Mouse (Mus musculus) urinary bladder, postnatal 36 days (tissue): ENCODE measurements around the gene Heatr6.

Source experiments
- DNase-seq, 2 experiments: peaks; one replicate each; pipeline ENCODE4 v3.0.0; 2022; ENCODE audit warnings: low spot score in 2 of 2, mixed read lengths in 1 of 2

The Heatr6 gene

DNA sequence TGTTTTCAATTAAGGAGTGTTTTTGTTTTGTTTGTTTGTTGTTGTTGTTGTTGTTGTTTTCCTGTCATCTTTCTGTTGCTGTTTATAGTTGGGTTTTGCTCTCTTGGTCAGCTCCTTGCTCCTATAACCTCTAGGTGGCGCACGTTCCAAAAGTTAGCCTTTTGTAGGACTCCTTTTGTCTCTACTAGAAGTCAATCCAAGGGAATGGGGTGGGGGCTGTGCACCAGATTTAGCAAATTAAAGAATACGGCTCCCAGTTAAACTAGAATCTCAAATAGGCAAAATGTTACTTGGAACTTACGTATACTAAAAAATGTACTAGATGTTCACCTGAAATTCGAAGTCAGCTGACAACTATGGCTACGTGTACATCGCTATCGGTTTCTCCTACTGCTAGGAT lies 48.7 kb downstream of the Heatr6 start:
- DNase-seq = no peak

DNA sequence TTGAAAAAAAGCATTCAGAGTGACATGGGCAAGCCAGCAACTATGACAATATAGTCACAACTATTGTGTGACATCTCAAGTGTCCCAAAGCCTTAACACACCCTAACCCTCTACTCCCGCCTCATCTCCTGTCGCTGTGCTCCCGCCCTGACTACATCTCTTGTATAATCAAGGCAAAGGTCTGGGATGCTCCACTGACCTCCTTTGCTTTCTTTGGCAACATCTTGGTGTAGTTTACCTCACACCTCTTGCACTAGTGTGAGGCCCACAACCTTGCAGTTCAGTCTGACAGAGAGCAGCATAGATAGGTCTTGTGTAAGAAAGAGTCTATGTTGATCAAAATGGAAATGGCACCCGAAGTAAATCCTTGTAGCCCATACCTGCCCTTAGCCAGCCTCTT lies 49.1 kb downstream of the Heatr6 start:
- DNase-seq = no peak

DNA sequence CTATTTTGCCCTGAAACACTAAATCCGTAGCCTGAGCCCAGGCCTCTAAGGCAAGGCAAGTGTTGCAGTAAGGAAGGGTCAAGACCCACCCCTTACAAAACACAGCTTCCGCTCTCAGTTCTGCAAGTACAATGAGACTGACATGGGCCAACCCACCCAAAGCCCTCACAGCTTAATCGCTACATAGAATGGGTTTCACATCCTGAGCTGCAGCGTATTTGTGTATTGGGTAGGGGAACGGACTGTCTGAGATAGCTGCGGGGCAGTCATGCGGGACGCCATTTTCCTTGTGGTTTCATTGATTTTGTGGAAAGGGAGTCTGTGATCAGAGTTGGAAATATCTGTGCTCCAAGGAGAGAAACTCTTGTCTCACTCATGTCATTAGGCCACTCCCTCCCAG lies 56.9 kb downstream of the Heatr6 start:
- no peak for DNase-seq

DNA sequence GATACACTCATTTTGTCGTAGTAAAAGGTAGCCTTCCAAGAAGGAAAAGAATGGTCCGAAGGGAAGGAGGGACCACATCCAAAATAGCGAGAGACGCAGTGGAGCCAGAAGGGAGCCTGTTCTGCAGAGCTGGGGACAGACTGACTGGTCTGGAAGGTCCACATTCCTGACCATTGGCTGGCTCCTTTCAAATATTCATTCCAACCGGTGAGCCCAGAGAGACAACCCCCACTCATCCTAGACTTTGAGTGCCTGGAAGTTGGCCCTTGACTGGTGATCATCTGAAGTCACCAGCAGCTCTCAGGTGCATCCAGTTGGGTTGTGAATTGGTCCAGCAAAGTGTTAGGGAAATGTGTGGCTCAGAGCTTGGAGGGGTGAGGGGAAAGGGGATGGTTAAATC lies 61.7 kb downstream of the Heatr6 start:
- DNase-seq = peak in 1 of 2 experiments; percentile 7

DNA sequence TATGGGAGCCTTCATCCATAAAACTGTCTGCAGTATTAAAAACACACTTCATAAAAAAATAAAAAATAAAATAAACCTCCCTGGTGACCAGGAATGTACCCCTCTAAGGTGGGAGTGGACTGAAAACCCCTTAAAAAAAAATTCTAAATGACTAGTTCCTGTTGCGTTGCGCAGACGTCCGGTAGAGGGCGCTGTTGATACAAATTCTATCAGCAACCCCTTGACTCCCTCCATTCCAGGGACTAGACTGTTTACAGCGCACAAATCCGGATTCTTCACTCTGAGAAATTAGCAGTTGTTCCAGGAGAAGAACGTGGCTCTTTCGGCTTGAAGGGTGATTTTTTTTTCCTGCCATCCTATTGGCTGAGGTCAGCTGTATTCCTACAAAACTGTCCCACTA lies 62.1 kb downstream of the Heatr6 start:
- DNase-seq = peak; percentile 38 to 46

DNA sequence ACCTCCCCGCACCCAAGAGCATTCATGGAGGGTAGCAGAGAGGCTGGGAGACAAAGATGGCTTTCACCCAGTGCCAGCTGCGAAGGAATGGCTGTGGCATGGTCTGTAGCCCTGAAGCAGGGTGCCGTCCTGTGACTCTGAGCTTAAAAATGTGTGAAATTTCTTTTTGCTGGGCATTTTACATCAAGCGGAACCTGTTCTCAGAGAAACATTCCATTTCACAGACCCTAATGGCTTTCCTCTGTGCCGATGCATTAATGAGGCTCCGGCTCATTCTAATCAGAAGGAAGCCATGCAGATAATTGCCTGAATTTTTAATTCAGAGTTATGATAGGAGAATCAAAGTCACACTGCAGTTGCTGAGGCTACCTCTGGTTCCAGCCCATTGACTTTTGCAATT lies 63.6 kb downstream of the Heatr6 start:
- DNase-seq = no peak

DNA sequence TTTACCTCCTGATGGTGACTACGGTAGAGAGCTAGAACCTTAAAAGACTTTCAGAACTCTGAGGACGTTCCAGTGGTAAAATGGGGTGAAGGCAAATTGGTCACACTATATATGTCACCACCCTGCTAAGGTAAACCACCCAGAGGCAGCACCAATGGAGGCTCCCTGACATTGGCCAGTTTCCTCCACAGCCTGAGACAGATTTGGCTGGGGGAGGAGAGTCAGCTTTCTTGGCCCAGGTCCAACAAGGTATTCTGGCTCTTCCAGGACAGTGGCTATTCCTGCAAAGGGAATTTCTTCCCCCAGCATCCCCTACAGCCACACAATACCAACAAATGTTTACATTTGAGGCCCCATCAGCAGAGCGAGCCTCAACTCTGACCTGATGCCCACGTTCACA lies 64.5 kb downstream of the Heatr6 start:
- no peak for DNase-seq

DNA sequence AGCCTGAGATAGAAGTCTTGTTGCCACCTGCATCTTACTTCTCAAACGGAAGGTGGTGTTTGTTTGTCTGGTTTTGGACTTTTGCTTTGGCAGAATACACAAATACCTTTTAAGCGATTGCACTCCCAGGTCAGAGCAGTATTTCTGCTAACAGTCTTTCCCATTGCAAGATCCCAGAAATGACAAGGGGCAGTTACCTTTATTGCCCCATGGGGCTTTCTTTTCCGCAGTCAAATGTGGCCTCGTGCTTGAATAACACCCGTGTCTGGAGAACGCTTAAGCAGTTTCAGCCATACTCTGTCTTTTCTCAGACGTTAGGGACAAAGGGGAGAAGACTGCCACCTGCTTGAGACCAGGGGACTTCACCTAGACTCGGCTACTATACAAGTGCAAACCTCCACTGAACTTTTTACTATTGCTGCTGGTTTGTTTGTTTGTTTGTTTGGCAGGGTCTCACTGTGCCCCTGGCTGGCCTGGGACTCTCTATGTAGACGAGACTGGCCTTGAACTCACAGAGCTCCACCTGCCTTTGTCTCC lies 65.2 kb downstream of the Heatr6 start:
- no peak for DNase-seq

DNA sequence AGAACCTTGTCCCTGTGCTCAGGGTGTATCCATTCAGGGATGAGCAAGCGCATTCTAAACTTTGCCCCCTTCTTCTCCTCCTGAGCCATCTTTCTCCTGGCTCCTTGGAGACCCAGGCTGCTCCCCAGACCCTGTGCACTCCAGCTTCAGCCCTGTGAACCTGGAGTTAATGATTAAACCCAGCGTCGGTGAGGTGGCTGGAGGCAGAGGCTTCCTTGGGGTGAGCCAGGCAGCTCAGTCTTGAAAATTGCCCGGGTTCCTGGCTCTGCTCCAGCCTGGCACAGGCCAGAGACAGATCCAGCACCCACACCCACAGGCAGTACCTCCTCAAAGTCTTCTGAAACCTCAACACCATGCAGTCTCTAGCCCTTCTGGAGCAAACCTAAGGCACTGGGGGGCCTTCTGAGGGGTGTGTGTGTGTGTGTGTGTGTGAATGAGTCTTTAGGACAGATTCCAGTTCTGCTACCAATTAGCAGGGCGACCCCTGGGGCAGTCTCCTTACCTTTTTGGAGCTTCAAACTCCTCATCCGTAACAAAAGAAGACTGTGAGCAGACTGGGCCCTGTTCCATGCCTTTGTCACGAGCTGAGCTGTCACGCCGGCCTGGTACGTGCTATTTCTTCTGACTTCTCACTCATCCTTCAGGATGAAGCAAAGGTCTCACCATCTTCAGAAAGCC lies 66.4 kb downstream of the Heatr6 start:
- DNase-seq = peak; percentile 11 to 26

DNA sequence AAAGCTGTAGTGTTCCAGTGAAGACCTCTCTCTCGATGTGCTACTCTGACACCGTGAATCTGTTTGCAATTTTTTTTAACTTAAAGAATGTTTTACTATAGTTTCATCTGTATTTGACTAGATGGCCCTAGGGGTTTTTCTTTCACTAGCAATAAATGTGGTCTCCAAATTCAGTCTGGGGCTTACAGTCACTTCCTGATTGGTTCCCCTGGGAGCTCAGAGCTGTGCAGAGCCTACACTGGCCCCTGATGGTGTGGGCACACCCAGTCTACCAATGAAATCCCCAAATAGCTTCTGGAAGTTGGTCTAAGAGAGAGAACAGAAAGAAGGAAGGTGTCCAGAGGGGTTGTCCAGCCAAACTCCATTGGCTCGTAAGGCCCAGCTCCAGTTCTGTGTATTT lies 72.6 kb downstream of the Heatr6 start:
- no peak for DNase-seq

DNA sequence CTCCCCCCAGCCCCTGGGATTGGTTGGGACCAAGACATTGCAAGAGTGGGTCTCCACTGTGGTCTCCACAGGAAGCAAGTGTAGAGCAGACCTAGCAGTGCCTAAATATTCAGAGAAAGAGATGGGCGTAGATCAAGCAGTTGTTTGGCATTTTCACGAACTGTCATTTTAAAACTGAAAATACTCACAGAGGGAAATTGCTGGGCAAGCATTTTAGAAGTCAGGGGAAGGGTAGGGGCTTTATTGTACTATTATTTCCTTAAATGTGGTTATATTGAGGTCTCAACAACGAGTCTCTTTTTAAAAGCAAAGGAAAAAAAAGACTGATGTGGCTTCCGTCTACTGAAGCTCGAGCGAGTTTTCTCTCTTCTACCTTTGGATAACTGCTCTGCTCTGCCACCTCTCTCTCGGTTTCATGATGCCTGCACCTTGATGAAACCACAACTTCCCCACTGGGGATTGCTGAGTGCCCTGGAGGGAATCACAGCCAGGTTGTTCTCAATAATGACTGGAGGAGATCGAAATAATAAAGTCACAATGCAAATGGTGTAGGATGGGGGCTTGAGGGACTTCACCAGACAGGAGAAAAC lies 75.2 kb downstream of the Heatr6 start:
- DNase-seq = no peak

DNA sequence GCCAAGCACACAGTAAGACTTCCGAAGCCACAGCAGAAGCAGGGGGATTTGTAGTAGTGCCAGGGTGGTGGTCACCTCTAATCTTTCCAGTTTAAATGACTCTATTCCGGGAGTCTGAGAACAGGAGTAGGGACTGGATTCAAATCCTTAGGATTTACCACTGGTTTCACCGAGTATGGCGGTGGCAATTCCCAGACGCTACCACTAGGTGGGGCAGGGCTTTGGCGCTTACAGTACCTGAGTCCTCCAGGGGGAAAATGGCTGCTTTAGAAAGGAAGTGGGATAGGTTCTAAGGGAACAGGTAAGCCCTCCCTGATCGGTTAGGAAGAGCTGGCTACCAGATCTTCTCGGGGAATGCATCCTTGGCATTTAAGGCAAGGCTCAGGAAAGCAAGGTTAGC lies 78.9 kb downstream of the Heatr6 start:
- no peak for DNase-seq
